Mouse (Mus musculus): ENCODE data around the gene Gm4756.

GRCm38 (mm10) chr12:72592991-72593390 lies 56.5 kb downstream of the Gm4756 start:
- TF ChIP-seq CTCF (IDR thresholded peaks at IDR 0.05) (no peak), POLR2A (IDR thresholded peaks at IDR 0.05; ENCODE audit: insufficient read depth, low read depth, low read length) (no peak)

Data from heart, adult 2 months (tissue).